Mouse (Mus musculus) embryonic facial prominence, embryonic 10.5 days (tissue): Measurements from ENCODE around the gene Arglu1. TPM values are rescaled to one million over a fixed set of nuclear protein-coding genes. Genes with fewer than 3 reads are reported as not detected.

Source experiments
- DNase-seq: peaks from one replicate; pipeline ENCODE4 v3.0.0-alpha.2; 2017; ENCODE audit warnings: low spot score
- H3K27ac ChIP-seq: fragments of 300-500 bp; sonication (generic); replicated peaks from 2 replicates; pipeline ENCODE4 v1.5.1; 2016; ENCODE audit warnings: mild to moderate bottlenecking
- H3K27me3 ChIP-seq: fragments of 300-500 bp; sonication (generic); replicated peaks from 2 replicates; pipeline ENCODE4 v1.6.1; 2016; ENCODE audit warnings: low read depth, mild to moderate bottlenecking; ENCODE audit not compliant: poor library complexity, severe bottlenecking
- H3K36me3 ChIP-seq: fragments of 300-500 bp; sonication (generic); replicated peaks from 2 replicates; pipeline ENCODE4 v1.6.1; 2016; ENCODE audit warnings: mild to moderate bottlenecking, moderate library complexity
- H3K4me1 ChIP-seq: fragments of 300-500 bp; sonication (generic); 2 replicates; pipeline ENCODE4 v1.6.1; 2016
- H3K4me3 ChIP-seq: fragments of 300-500 bp; sonication (generic); 2 replicates; pipeline ENCODE4 v1.5.1; 2016; ENCODE audit warnings: mild to moderate bottlenecking, moderate library complexity
- H3K9me3 ChIP-seq: fragments of 300-500 bp; sonication (generic); 2 replicates; pipeline ENCODE4 v1.6.1; 2016; ENCODE audit warnings: mild to moderate bottlenecking
- WGBS: fragments of 180-500 bp; shearing (Covaris S2); methylation state at CpG from one replicate; pipeline ENCODE4 v1.1.7; 2016; 5-methylcytosine and 5-hydroxymethylcytosine counted together
- polyA plus RNA-seq: library from polyadenylated mRNA; unstranded; fragments of >200 nt; fragmentation: Nextera tagmentation; extraction: Ambion mirVana; gene quantifications from 2 replicates; pipeline ENCODE4 v1.2.1, GENCODE M21; 2016

Gene Arglu1
- polyA plus RNA-seq, 1 experiment from 2014 or later = 174 TPM

DNA sequence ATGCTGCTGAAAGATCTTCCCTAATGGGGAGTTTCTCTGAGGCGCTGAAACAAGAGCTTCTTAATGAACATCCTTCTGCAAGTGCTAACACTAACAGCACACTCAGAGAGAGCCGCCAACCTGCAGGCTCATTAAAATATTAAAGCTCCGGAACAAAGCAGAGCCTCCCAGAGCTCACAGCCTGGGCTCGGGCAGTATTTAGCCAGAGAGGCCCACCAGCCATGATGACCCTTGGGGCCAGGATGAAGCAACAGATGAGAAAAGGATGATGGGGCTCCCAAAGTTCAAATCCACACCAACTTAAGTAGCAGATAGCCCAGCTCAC is 50.1 kb downstream of the Arglu1 start:
- Histone ChIP-seq H3K36me3 (peaks cover 65% of the 10 kb centered on the region), H3K27ac (no peak overlapping the region), H3K4me3 (no peak overlapping the region), H3K9me3 (no peaks in the 10 kb centered on the region), H3K27me3 (no peaks in the 10 kb centered on the region), H3K4me1 (peaks cover 33% of the 10 kb centered on the region)
- no peak for DNase-seq
- whole genome bisulfite sequencing = 11% methylated on average over 4 of the region's 4 CpGs

DNA sequence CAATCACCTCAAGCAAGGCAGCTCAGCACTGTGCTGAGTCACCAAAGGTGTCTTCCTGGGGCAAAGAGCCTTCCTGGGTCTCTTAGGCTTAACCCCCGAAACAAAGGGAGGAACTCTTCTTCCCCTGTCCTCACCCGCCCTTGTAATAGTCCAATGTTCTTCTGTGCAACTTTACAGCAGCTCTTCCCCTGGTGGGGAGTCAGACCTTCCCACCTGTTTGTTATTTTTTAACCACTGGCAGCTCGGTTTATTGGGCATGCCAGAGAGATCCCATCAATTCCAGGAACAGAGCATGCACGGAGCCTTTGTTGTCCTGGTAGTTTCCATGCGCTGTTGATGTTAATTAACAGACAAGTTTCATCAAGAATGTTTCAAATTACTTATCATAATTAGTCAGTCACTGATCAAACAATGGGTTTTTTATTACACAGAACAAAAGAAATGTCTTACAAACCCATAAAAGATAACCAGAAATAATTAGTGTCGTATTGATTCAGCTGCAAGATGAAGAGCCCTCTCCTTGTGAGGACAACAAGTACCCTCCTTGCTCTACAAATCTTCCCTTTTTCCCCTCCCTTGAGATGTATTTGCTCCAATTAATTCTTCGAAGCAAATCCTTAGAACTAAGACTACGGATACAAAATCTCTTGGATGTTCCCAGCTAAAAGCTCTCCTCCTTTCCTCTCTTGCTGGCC is 50.6 kb downstream of the Arglu1 start:
- Histone ChIP-seq H3K36me3 (peaks cover 70% of the 10 kb centered on the region), H3K27me3 (no peaks in the 10 kb centered on the region), H3K9me3 (no peaks in the 10 kb centered on the region), H3K4me1 (peaks cover 33% of the 10 kb centered on the region), H3K4me3 (no peak overlapping the region), H3K27ac (no peak overlapping the region)
- 55% methylated on average over 8 of the region's 8 CpGs for WGBS
- no peak for DNase-seq

DNA sequence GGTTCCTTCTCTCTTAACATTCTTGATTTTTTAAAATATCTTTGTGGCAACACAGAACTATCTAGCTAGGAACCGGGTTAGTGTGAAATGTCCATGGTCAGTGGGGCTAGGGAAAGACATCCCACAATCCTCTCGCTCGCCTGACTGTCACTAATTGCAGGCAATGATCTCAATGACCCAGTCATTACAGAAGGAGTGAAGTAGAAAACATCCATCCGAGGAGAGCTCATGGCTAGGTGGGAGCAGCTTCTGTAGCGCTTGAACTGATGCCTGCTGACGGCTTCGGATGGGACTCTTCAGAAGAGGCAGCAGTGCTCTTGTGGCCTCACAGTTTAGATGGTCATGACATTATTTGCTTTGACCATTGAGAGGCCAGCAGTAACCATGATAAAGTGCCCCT is 58.9 kb downstream of the Arglu1 start:
- H3K27ac ChIP-seq = no peak overlapping the region
- no peak overlapping the region for H3K4me3 ChIP-seq
- no peak for DNase-seq
- 81% methylated on average over 7 of the region's 7 CpGs for WGBS
- H3K9me3 ChIP-seq = no peaks in the 10 kb centered on the region
- H3K36me3 ChIP-seq = peaks cover 92% of the 10 kb centered on the region
- no peaks in the 10 kb centered on the region for H3K27me3 ChIP-seq
- 0 out of 2 replicates have a peak, but pooled peaks cover 3% of the 10 kb centered on the region for H3K4me1 ChIP-seq

DNA sequence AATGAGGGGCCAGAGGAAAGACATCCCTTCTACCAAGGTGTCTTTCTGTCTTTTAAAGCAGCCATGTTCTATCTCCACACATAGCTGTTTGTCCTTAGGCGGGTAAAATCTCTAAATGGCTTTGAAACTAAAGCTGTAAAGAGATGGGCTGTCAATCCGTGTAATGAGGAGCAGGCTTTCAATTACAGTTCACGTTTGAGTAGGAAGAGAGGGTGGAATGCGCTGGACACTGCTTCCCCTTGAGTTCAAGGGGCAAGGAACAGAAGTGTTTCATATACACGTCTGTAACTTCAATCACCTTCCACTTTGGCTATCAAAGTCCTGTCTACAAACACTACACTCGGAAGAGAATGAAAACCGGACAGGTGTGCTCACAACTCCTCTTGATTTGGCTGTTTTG is 66.3 kb downstream of the Arglu1 start:
- no peak overlapping the region for H3K27ac ChIP-seq
- 37% methylated on average over 7 of the region's 7 CpGs for WGBS
- DNase-seq = no peak
- peaks cover 46% of the 10 kb centered on the region for H3K4me1 ChIP-seq
- H3K9me3 ChIP-seq = no peaks in the 10 kb centered on the region
- H3K4me3 ChIP-seq = no peak overlapping the region
- peaks cover 92% of the 10 kb centered on the region for H3K36me3 ChIP-seq
- no peaks in the 10 kb centered on the region for H3K27me3 ChIP-seq

DNA sequence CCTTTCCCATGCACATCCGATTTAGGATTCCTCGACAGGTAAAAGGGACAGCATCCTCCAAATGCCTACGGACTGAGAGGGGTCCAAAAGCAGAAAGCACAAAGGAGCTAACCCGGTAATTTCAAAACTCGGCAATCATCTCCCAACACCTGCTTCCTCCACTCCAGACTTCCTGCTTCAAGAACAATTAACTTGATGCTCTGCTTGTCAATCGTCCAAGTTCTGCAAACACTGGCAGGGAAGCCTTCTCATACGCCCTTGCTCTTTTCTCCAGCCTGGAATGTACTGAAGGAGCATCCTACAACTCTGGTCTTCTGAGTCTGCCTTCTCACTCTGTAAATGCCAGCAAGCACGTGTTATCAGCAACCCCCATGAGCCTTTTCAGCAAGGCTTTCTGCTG is 66.8 kb downstream of the Arglu1 start:
- no peaks in the 10 kb centered on the region for H3K9me3 ChIP-seq
- no peak overlapping the region for H3K27ac ChIP-seq
- H3K27me3 ChIP-seq = no peaks in the 10 kb centered on the region
- DNase-seq = no peak
- no peak overlapping the region for H3K4me3 ChIP-seq
- H3K4me1 ChIP-seq = peaks cover 51% of the 10 kb centered on the region
- WGBS = 63% methylated on average over 8 of the region's 8 CpGs
- peaks cover 92% of the 10 kb centered on the region for H3K36me3 ChIP-seq

DNA sequence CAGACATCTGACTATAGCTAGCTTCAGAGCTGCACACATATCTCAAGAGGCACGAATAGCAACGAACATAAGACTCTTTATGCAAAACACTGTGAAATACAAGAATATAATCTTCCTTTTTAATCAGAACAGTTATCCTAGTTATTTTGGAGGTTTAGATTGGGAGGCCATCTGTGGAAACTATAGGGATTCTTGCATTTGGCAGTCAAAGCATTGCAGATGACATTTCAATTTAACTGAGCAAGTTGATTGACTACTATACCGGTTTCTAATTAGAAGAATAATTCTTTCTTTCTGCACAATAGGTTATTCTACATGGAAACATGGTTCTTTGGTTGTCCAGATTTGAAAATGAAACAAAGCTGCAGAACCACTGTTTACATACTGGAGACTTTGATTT is 67.8 kb downstream of the Arglu1 start:
- WGBS = 91% methylated on average over 3 of the region's 3 CpGs
- H3K4me1 ChIP-seq = peaks cover 51% of the 10 kb centered on the region
- H3K36me3 ChIP-seq = peaks cover 91% of the 10 kb centered on the region
- H3K4me3 ChIP-seq = no peak overlapping the region
- no peaks in the 10 kb centered on the region for H3K27me3 ChIP-seq
- H3K9me3 ChIP-seq = no peaks in the 10 kb centered on the region
- DNase-seq = no peak
- no peak overlapping the region for H3K27ac ChIP-seq

DNA sequence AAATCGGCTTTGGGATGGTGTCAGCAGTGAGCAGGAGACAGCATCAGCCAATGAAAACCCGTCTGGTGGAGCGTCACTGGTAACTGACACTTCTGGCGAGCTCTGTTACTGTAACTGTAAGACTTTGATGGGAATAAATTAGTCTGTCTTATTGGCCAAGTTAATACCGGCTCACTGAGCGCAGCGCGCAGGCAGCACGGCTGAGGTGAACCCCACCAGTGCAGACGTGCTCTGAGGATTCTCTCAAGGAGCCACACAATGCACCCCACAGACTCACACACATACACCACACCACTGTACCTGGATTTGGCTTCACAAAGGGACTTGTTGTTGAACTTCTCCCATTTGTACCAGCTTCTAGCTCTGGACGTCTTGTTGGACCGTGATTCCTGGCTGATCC is 68.3 kb downstream of the Arglu1 start:
- 94% methylated on average over 12 of the region's 12 CpGs for WGBS
- Histone ChIP-seq H3K27ac (no peak overlapping the region), H3K4me1 (peaks cover 51% of the 10 kb centered on the region), H3K4me3 (no peak overlapping the region), H3K36me3 (peaks cover 88% of the 10 kb centered on the region), H3K9me3 (no peaks in the 10 kb centered on the region), H3K27me3 (no peaks in the 10 kb centered on the region)
- no peak for DNase-seq

DNA sequence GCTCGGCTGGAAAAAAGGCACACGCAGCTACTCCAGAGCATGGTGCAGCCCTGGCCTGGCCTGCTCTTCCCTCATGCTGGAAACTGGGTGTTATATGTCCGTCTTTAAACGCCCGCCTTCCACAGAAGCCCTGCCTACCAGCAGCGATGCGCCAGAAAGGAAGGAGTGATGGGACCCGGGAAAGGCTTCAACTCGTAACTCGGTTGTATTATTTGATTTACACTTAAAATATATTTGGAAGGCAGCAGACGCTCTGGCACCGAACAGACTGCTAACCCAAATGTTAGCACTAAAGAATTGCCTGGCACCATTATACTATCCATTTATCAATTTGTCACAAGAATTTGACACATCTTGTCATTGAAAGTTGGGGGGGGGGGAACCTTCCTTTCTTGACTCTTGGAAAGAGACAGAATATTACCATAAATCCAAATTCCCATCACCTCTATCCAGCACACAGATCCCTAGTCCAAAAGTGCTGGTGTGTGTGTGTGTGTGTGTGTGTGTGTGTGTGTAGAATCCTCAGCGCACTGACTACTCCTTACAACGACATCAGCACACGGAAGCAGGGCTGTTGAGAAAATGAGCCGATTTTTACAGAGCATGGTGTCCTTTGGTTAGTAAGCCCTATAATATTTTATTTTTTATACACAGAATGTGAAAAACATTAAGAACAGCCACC is 68.9 kb downstream of the Arglu1 start:
- 91% methylated on average over 16 of the region's 16 CpGs for WGBS
- Histone ChIP-seq H3K27me3 (no peaks in the 10 kb centered on the region), H3K4me3 (no peak overlapping the region), H3K4me1 (peaks cover 56% of the 10 kb centered on the region), H3K9me3 (no peaks in the 10 kb centered on the region), H3K27ac (no peak overlapping the region), H3K36me3 (peaks cover 89% of the 10 kb centered on the region)
- DNase-seq = no peak

DNA sequence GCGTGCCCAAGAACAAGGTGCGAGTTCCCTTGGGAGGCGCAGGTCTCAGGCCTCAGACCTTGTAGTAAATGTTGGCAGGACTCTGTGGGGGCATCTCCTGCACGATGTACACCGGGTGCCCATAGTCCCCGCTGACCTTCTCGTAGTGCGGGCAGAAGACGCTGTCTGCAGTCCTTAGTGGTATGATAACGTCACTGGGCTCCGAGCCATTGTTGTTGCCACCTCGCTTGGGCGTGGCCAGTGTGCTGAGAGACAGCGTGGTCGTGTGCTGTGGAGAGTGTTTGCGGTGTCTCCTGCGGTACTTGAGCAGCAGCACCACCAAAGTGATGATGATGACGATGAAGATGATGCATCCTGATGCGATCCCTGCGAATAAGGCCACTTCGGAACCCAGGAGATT is 69.8 kb downstream of the Arglu1 start:
- DNase-seq = no peak
- Histone ChIP-seq H3K36me3 (peaks cover 80% of the 10 kb centered on the region), H3K9me3 (no peaks in the 10 kb centered on the region), H3K27ac (peak overlapping the region; percentile 70), H3K4me1 (peaks cover 56% of the 10 kb centered on the region), H3K27me3 (no peaks in the 10 kb centered on the region), H3K4me3 (no peak overlapping the region)
- WGBS = 90% methylated on average over 21 of the region's 21 CpGs

DNA sequence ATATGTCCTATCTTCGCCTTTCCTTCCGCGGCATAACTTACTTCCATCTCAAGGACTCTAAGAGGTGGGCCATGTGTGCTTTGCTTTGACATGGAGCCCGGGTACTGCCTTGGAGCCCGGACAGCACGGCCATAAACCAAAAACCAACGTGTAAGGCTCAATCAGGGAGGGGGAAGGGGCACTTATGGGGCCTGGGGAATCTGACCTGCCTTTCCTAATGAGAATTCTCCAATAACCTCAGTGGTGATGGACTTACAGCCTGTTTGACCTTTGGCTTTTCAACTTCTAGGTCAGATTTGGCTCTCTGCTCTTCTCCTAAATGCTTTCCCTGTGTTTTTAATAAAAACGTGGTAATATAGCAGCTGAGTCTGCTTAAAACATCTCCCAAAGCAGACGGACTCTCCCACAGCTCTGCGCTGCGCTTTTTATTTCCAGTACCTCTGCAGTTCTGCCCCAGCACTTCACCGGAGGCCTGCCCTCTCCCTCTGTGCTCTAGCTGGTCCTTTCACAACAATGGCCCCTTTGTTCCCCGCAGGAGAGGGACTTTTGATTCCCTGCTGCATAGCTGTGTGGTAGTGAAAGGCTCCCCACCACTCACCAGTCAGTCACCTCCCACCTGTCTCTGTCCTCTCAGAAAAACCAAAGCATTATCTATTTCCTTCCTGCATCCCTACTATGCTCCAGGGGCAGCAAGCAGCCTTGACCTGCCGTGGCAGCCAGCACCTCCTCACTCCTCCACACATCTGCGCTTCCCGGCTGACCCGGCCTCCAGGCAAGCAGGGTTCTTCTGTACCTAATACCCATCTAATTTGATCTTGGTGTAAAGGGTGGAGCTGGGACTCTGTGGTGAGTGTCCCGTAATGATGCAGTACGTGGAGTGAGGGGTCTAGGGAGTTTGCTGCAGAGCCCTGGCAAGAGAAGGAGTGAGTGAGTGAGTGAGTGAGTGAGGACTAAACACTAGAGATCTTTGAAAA is 70.8 kb downstream of the Arglu1 start:
- DNase-seq = peak; percentile 71
- H3K36me3 ChIP-seq = peaks cover 71% of the 10 kb centered on the region
- peak overlapping the region; percentile 70; the same call in 1 of the 2 replicates for H3K27ac ChIP-seq
- peaks cover 46% of the 10 kb centered on the region for H3K4me1 ChIP-seq
- 28% methylated on average over 19 of the region's 19 CpGs for WGBS
- no peak overlapping the region for H3K4me3 ChIP-seq
- H3K27me3 ChIP-seq = no peaks in the 10 kb centered on the region
- no peaks in the 10 kb centered on the region for H3K9me3 ChIP-seq
